Mouse (Mus musculus) C2C12 (cell line): ENCODE data around the gene Hrnr.

Experiments used
- CTCF ChIP-seq: IDR thresholded peaks from one replicate; pipeline ENCODE4 v1.5.1; 2011; ENCODE audit not compliant: control insufficient read depth, insufficient read depth, insufficient read length
- MAX ChIP-seq: IDR thresholded peaks from one replicate; pipeline ENCODE4 v1.6.1; 2011; ENCODE audit warnings: mild to moderate bottlenecking, control low read depth
- MYOG ChIP-seq: IDR thresholded peaks from one replicate; pipeline ENCODE4 v1.6.1; 2011; ENCODE audit not compliant: control insufficient read depth, insufficient read length; ENCODE audit errors: extremely low read depth
- USF1 ChIP-seq: IDR thresholded peaks from one replicate; pipeline ENCODE4 v1.6.1; 2011; ENCODE audit warnings: low read depth, mild to moderate bottlenecking, control low read depth, moderate library complexity

DNA sequence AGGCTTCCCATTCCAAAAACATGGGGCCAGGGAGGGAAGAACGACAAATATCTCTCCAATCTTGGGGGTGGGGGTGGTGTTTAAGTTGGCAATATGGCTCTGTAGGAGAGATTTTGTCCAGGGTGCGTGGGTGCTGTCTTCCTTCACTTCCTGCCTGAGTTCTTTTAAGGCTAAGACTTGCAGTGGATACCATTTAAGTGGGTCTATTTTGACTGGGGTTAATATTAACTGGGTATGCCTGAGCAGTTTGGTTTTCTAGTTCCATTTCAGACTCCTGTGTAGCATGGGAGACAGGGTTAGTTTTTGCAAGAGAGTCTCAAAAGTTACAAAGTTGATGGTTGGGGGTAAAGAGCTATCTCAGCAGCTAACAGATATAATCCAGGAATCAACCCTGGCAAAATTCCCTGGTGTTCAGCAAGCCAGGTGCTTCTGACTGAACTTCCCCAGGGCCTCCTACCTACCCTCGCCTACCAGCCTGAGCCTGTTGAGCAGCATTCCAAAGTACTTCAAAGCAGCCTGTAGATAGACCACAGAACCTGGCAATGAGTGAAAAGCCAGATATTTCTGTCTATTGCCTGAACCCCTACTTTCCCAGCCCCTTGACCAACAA is 47.5 kb downstream of the Hrnr start:
- TF ChIP-seq CTCF (no peak), USF1 (no peak), MYOG (no peak), MAX (no peak)
